Mouse (Mus musculus): ENCODE results near the gene Gm28036. TPM values are rescaled to one million over a fixed set of nuclear protein-coding genes. Genes with fewer than 3 reads are reported as not detected.

Gene Gm28036
- total and polyA plus RNA-seq, 3 experiments, result 20.4 to 32.3 TPM; not detected in 1

- Histone ChIP-seq H3K4me1 (ENCODE audit: control insufficient read depth in 1 of 2, insufficient read depth in 2 of 2, low read length in 2 of 2) (peaks cover 0 to 2% of the 10 kb centered on the region in 2 experiments; a peak in 1 of 4 replicates), H3K27me3 (ENCODE audit: control insufficient read depth in 1 of 2, insufficient read depth in 2 of 2, low read length in 2 of 2) (no peaks in the 10 kb centered on the region), H3K27ac (ENCODE audit: control insufficient read depth, low read depth, low read length) (no peak overlapping the region), H3K9ac (ENCODE audit: control insufficient read depth, low read depth, low read length, poor library complexity, severe bottlenecking) (no peak overlapping the region; the same call in 1 of the 2 replicates), H3K36me3 (ENCODE audit: control insufficient read depth in 1 of 2, insufficient read depth in 2 of 2, low read length in 2 of 2) (peaks cover 23 to 31% of the 10 kb centered on the region in 2 experiments), H3K79me2 (ENCODE audit: control insufficient read depth, insufficient read depth, low read length, poor library complexity) (peaks cover 16% of the 10 kb centered on the region), H3K4me3 (ENCODE audit: control insufficient read depth in 1 of 2, insufficient read depth in 1 of 2, low read depth in 2 of 2, low read length in 2 of 2) (peak overlapping the region in 1 of 2 experiments; percentile 78; a peak in 1 of 4 replicates), H3K9me3 (replicated peaks; ENCODE audit: insufficient read depth, low read length) (no peaks in the 10 kb centered on the region)
- peak; percentile 38; the same call in 1 of the 2 replicates for TF ChIP-seq CHD1 (IDR thresholded peaks at IDR 0.05; ENCODE audit: low read depth, low read length)
- peak; percentile 62; the same call in 1 of the 2 replicates for TF ChIP-seq ZMIZ1 (IDR thresholded peaks at IDR 0.05; ENCODE audit: low read depth, low read length)
- no peak for TF ChIP-seq GATA1 (IDR thresholded peaks at IDR 0.05; ENCODE audit: low read depth, low read length)
- 0 out of 2 replicates have a peak, but pooled peaks have one; percentile 38 for TF ChIP-seq MXI1 (IDR thresholded peaks at IDR 0.05; ENCODE audit: low read depth, low read length)
- peak; percentile 49 for DNase-seq (ENCODE audit: low read depth, low spot score)
Measured at GRCm38 (mm10) chr2:156145486-156146130, 18.7 kb upstream of the Gm28036 start.

- no peaks in the 10 kb centered on the region for H3K9me3 ChIP-seq (replicated peaks; ENCODE audit: insufficient read depth, low read length)
- H3K27me3 ChIP-seq (ENCODE audit: control insufficient read depth in 1 of 2, insufficient read depth in 2 of 2, low read length in 2 of 2), result no peaks in the 10 kb centered on the region
- H3K36me3 ChIP-seq (ENCODE audit: control insufficient read depth in 1 of 2, insufficient read depth in 2 of 2, low read length in 2 of 2), result peaks cover 17 to 19% of the 10 kb centered on the region in 2 experiments
- H3K4me1 ChIP-seq (ENCODE audit: control insufficient read depth in 1 of 2, insufficient read depth in 2 of 2, low read length in 2 of 2), result peaks cover 0 to 2% of the 10 kb centered on the region in 2 experiments; a peak in 1 of 4 replicates
- peak; percentile 97 for DNase-seq (ENCODE audit: low read depth, low spot score)
- peaks cover 16% of the 10 kb centered on the region for H3K79me2 ChIP-seq (ENCODE audit: control insufficient read depth, insufficient read depth, low read length, poor library complexity)
- peak within 1 kb of the TSS; percentile 69 to 78 for H3K4me3 ChIP-seq (ENCODE audit: control insufficient read depth in 1 of 2, insufficient read depth in 1 of 2, low read depth in 2 of 2, low read length in 2 of 2)
- H3K9ac ChIP-seq (ENCODE audit: control insufficient read depth, low read depth, low read length, poor library complexity, severe bottlenecking), result peak within 1 kb of the TSS; percentile 70
- H3K27ac ChIP-seq (ENCODE audit: control insufficient read depth, low read depth, low read length), result peak within 1 kb of the TSS; percentile 66
- TF ChIP-seq MXI1 (IDR thresholded peaks at IDR 0.05; ENCODE audit: low read depth, low read length) (peak; percentile 91), MAZ (IDR thresholded peaks at IDR 0.05; ENCODE audit: low read depth, low read length) (no peak), CHD2 (IDR thresholded peaks at IDR 0.05; ENCODE audit: low read length) (peak; percentile 40; the same call in 1 of the 2 replicates), SIN3A (IDR thresholded peaks at IDR 0.05; ENCODE audit: low read length) (peak; percentile 86), MYC (IDR thresholded peaks at IDR 0.05; ENCODE audit: low read depth, low read length) (peak; percentile 67; the same call in 1 of the 2 replicates), ZKSCAN1 (IDR thresholded peaks at IDR 0.05; ENCODE audit: low read depth, low read length) (no peak), GATA1 (IDR thresholded peaks at IDR 0.05; ENCODE audit: low read depth, low read length) (no peak), KAT2A (conservative IDR thresholded peaks at IDR 0.05; ENCODE audit: low read depth, low read length) (peak; percentile 72; the same call in 1 of the 2 replicates), RCOR1 (IDR thresholded peaks at IDR 0.05; ENCODE audit: low read depth, low read length) (0 out of 2 replicates have a peak, but pooled peaks have one; percentile 3), ZC3H11A (IDR thresholded peaks at IDR 0.05; ENCODE audit: low read depth, low read length) (no peak), MYB (IDR thresholded peaks at IDR 0.05; ENCODE audit: low read depth, low read length) (no peak), SMC3 (IDR thresholded peaks at IDR 0.05; ENCODE audit: low read depth, low read length) (no peak), CHD1 (IDR thresholded peaks at IDR 0.05; ENCODE audit: low read depth, low read length) (no peak), ZNF384 (IDR thresholded peaks at IDR 0.05; ENCODE audit: low read depth, low read length) (no peak), BHLHE40 (IDR thresholded peaks at IDR 0.05; ENCODE audit: borderline replicate concordance, low read depth, low read length) (no peak), RAD21 (IDR thresholded peaks at IDR 0.05; ENCODE audit: low read depth, low read length) (no peak), MEF2A (IDR thresholded peaks at IDR 0.05; ENCODE audit: extremely low read depth, insufficient replicate concordance, low read depth, low read length, poor library complexity, severe bottlenecking) (no peak), USF2 (IDR thresholded peaks at IDR 0.05; ENCODE audit: borderline replicate concordance in 1 of 2, insufficient read depth in 1 of 2, low read depth in 1 of 2, low read length in 2 of 2) (no peak), HCFC1 (IDR thresholded peaks at IDR 0.05; ENCODE audit: low read depth, low read length) (peak; percentile 93), CTCF (IDR thresholded peaks at IDR 0.05 in 2 of 3, conservative IDR thresholded peaks at IDR 0.05 in 1 of 3; ENCODE audit: control insufficient read depth in 1 of 3, insufficient read depth in 1 of 3, low read depth in 2 of 3, low read length in 3 of 3, poor library complexity in 1 of 3, severe bottlenecking in 1 of 3) (peak in 2 of 3 experiments; percentile 35 to 45; a peak in 4 of 6 replicates), TBP (IDR thresholded peaks at IDR 0.05; ENCODE audit: low read depth, low read length) (peak; percentile 75), USF1 (IDR thresholded peaks at IDR 0.05; ENCODE audit: low read depth, low read length) (no peak), TCF12 (IDR thresholded peaks at IDR 0.05; ENCODE audit: low read depth, low read length) (peak; percentile 74), GABPA (IDR thresholded peaks at IDR 0.05; ENCODE audit: low read depth, low read length) (no peak), POLR2AphosphoS5 (IDR thresholded peaks at IDR 0.05; ENCODE audit: borderline replicate concordance, low read depth, low read length) (0 out of 2 replicates have a peak, but pooled peaks have one; percentile 3), MAX (IDR thresholded peaks at IDR 0.05; ENCODE audit: low read length) (peak; percentile 88)
Measured at GRCm38 (mm10) chr2:156143953-156144724, 17.2 kb upstream of the Gm28036 start, which contains the start of the genes Romo1 and Nfs1. Gene Romo1 (plus strand): TSS chr2:156144039. Gene Nfs1 (minus strand): TSS chr2:156144186.

Data from MEL (cell line).